Mouse (Mus musculus): ENCODE data around the gene Anxa2.

- TF ChIP-seq POLR2A (IDR thresholded peaks at IDR 0.05; ENCODE audit: control insufficient read depth, extremely low read depth, insufficient read depth, low read length, poor library complexity) (no peak), CTCF (IDR thresholded peaks at IDR 0.05; ENCODE audit: borderline replicate concordance, control insufficient read depth, extremely low read depth, insufficient read depth, low read length, poor library complexity) (no peak)
Observed at GRCm38 (mm10) chr9:69492809-69493208, 39.4 kb downstream of the Anxa2 start.
